Mouse (Mus musculus) liver, embryonic 14.5 days (tissue): ENCODE measurements around the gene Fam92b.

Experiments
- CTCF ChIP-seq: IDR thresholded peaks from 2 replicates; pipeline ENCODE4 v1.5.1; 2016; ENCODE audit warnings: antibody characterized with exemption, low read depth, control low read depth
- EP300 ChIP-seq: IDR thresholded peaks from 2 replicates; pipeline ENCODE4 v1.6.1; 2016; ENCODE audit warnings: antibody characterized with exemption, low read depth

DNA sequence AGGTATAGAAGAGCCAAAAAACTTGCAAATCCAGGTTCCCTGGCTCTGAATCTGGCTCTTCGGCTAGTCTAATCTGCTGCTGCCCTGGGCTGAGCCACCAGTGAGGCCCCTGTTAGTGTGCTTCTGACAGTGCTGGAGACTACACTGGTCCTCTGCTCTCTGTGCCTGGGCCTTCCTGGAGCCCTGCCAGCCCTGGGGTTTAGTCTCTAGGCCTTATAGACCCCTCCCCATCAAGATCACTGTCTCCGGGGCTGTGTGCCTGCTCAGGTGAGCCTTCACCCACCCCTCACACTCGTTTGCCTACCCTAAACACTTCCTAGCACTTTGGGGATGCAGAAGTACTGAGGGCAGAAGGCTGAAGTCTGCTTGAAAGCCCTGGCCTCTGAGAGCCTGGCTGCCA is 57.8 kb downstream of the Fam92b start:
- TF ChIP-seq CTCF (no peak), EP300 (no peak)
